Mouse (Mus musculus): ENCODE results near the gene Apeh. TPM values are rescaled to one million over a fixed set of nuclear protein-coding genes. Genes with fewer than 3 reads are reported as not detected.

The Apeh gene
- polyA plus RNA-seq (2017; shearing (Covaris generic)): 108 TPM

DNA sequence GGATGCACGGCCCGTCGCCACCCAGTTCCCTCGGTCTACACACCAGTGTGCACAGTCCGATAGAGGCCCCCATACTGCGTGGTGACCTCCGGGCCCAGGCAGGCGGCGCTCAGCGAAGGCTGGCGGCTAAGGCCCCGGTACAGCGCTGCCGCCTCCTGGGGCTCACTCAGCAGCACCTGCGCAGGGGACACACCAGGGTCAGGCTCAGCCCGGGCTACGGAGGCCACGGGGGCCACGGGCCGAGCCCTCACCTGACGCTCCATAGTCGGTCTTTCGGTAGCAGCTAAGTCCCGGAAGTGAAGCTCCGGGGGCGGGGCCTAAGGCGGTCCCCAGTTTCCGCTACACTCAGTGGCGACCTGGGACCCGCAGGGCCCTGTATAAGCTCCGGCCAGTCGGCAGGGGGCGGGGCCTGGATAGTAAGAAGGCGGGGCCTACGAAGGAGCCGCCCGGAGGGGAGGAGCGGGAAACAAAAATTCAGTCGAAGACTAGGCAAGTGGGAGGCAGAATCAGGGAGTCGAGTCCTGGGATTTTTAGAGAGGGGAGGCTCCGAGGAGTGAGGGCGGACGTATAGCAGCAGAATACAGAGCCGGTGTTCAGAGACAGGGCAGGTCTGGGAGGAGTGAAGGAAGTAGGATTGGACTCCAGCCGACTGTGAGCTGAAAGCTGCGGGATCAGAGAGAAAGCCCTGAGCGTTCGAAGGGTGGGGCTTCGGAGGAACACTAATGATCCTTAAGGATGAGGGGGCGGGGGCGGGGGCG lies at the start of gene Apeh:
Gene Apeh (minus strand): TSS at position 423 of the 758 bp plus-strand sequence.

GRCm38 (mm10) chr9:108082988-108083431 lies 11.4 kb downstream of the Apeh start, which contains the start of gene Rnf123:
TSS of gene Rnf123 (minus strand) at chr9:108083346.

GRCm38 (mm10) chr9:108080168-108080567 lies 14.2 kb downstream of the Apeh start, which contains the start of gene Mst1:
TSS of gene Mst1 (plus strand) at chr9:108080436.

GRCm38 (mm10) chr9:108052885-108053664 lies 41.3 kb downstream of the Apeh start, which contains the start of gene Amigo3:
TSS of gene Amigo3 (plus strand) at chr9:108053159.

GRCm38 (mm10) chr9:108049016-108049455 lies 45.4 kb downstream of the Apeh start, which contains the start of gene Gmppb:
TSS of gene Gmppb (plus strand) at chr9:108049242.

Other genes starting within 250 kb of the Apeh start
- gene Rbm6, start 221.4 kb downstream of the Apeh start, polyA plus RNA-seq (2017; shearing (Covaris generic)): 128 TPM
- 15.9 TPM for gene Mon1a, start 206.5 kb downstream of the Apeh start, polyA plus RNA-seq (2017; shearing (Covaris generic))
- not detected for gene Mst1r, start 187.7 kb downstream of the Apeh start, polyA plus RNA-seq (2017; shearing (Covaris generic))
- not detected for gene Actl11, start 166.1 kb downstream of the Apeh start, polyA plus RNA-seq (2017; shearing (Covaris generic))
- not detected for gene Camkv, start 158.9 kb downstream of the Apeh start, polyA plus RNA-seq (2017; shearing (Covaris generic))
- 4.0 TPM for gene Traip, start 144.5 kb downstream of the Apeh start, polyA plus RNA-seq (2017; shearing (Covaris generic))
- gene Uba7, start 119.1 kb downstream of the Apeh start, polyA plus RNA-seq (2017; shearing (Covaris generic)): 343 TPM
- gene Gm20661, start 111.5 kb downstream of the Apeh start, polyA plus RNA-seq (2017; shearing (Covaris generic)): not detected
- gene Inka1, start 108.7 kb downstream of the Apeh start, polyA plus RNA-seq (2017; shearing (Covaris generic)): 2.0 TPM
- 0.42 TPM for gene Cdhr4, start 102.1 kb downstream of the Apeh start, polyA plus RNA-seq (2017; shearing (Covaris generic))
- not detected for gene Gm20662, start 98.3 kb downstream of the Apeh start, polyA plus RNA-seq (2017; shearing (Covaris generic))
- 59.6 TPM for gene Ip6k1, start 92.1 kb downstream of the Apeh start, polyA plus RNA-seq (2017; shearing (Covaris generic))
- 40.5 TPM for gene Gmppb, start 45.4 kb downstream of the Apeh start, polyA plus RNA-seq (2017; shearing (Covaris generic))
- gene Amigo3, start 41.4 kb downstream of the Apeh start, polyA plus RNA-seq (2017; shearing (Covaris generic)): 3.9 TPM
- gene Mst1, start 14.2 kb downstream of the Apeh start, polyA plus RNA-seq (2017; shearing (Covaris generic)): 2.1 TPM
- gene Rnf123, start 11.3 kb downstream of the Apeh start, polyA plus RNA-seq (2017; shearing (Covaris generic)): 172 TPM
- 0.60 TPM for gene Bsn, start 95.8 kb upstream of the Apeh start, polyA plus RNA-seq (2017; shearing (Covaris generic))
- gene Dag1, start 169.4 kb upstream of the Apeh start, polyA plus RNA-seq (2017; shearing (Covaris generic)): 5.1 TPM
- 2.9 TPM for gene Nicn1, start 195.8 kb upstream of the Apeh start, polyA plus RNA-seq (2017; shearing (Covaris generic))
- 0.35 TPM for gene Amt, start 202.2 kb upstream of the Apeh start, polyA plus RNA-seq (2017; shearing (Covaris generic))
- gene Rhoa, start 211.5 kb upstream of the Apeh start, polyA plus RNA-seq (2017; shearing (Covaris generic)): 307 TPM
- 19.7 TPM for gene Tcta, start 211.6 kb upstream of the Apeh start, polyA plus RNA-seq (2017; shearing (Covaris generic))
- 765 TPM for gene Gpx1, start 244.3 kb upstream of the Apeh start, polyA plus RNA-seq (2017; shearing (Covaris generic))